Mouse (Mus musculus) embryonic fibroblast, embryonic 13.5 days (primary cell): ENCODE measurements around the gene D130043K22Rik.

ENCODE experiments used
- CTCF ChIP-seq: IDR thresholded peaks from 2 replicates; pipeline ENCODE4 v1.5.1; 2011; ENCODE audit warnings: mild to moderate bottlenecking, control low read depth, low read length, moderate library complexity, borderline replicate concordance; ENCODE audit not compliant: insufficient read depth
- POLR2A ChIP-seq: IDR thresholded peaks from 2 replicates; pipeline ENCODE4 v1.6.1; 2011; ENCODE audit warnings: low read depth, mild to moderate bottlenecking, control low read depth, low read length, moderate library complexity

DNA sequence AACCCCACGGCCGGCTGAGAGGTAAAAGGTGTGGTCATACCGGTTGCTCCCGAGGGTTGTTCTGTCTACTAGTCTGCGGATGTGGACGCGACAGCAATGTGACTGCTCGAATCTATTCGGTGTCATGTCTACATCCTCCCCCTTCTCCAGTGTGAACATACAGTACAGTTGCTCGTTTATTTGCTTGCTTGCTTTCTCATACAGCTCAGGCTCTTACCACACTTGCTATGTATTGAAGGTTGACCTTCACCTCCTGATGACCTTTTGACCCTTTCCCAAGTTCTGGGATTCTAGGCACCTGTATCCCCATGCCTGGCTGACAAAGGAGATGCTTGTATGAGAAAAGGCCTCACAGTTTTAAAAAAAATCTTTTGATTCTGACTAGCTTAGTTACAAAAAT lies 22.9 kb downstream of the D130043K22Rik start:
- no peak for TF ChIP-seq CTCF
- no peak for TF ChIP-seq POLR2A
